Mouse (Mus musculus) cerebellum, adult 8-10 months (tissue): ENCODE data around the gene Cryab.

Experiments
- DNase-seq: peaks from one replicate; pipeline ENCODE4 v3.0.0; 2022

Gene Cryab

GRCm38 (mm10) chr9:50751323-50751722 is at the start of gene Cryab:
Cryab (plus strand) TSS chr9:50751325.
- DNase-seq: no peak

GRCm38 (mm10) chr9:50704907-50705306 is 46.2 kb upstream of the Cryab start:
- DNase-seq: no peak

- DNase-seq: no peak
Observed at GRCm38 (mm10) chr9:50709108-50709507, 42.0 kb upstream of the Cryab start.

GRCm38 (mm10) chr9:50711337-50711736 is 39.8 kb upstream of the Cryab start:
- DNase-seq: no peak

- no peak for DNase-seq
Observed at GRCm38 (mm10) chr9:50714188-50714587, 36.9 kb upstream of the Cryab start.

- DNase-seq: no peak
Observed at GRCm38 (mm10) chr9:50718878-50719277, 32.2 kb upstream of the Cryab start.

- no peak for DNase-seq
Observed at GRCm38 (mm10) chr9:50721061-50721460, 30.1 kb upstream of the Cryab start.

GRCm38 (mm10) chr9:50722451-50722911 is 28.6 kb upstream of the Cryab start:
- DNase-seq: peak; percentile 55

- DNase-seq: peak; percentile 87
Observed at GRCm38 (mm10) chr9:50723406-50723805, 27.7 kb upstream of the Cryab start.

- DNase-seq: no peak
Observed at GRCm38 (mm10) chr9:50724147-50724546, 27.0 kb upstream of the Cryab start.

- DNase-seq: no peak
Observed at GRCm38 (mm10) chr9:50724661-50725330, 26.3 kb upstream of the Cryab start.

GRCm38 (mm10) chr9:50725921-50726590 is 25.1 kb upstream of the Cryab start:
- DNase-seq: peak; percentile 50

GRCm38 (mm10) chr9:50727171-50727924 is 23.8 kb upstream of the Cryab start:
- DNase-seq: peak; percentile 64

GRCm38 (mm10) chr9:50727925-50728651 is 23.0 kb upstream of the Cryab start:
- DNase-seq: peak; percentile 78

- DNase-seq: no peak
Observed at GRCm38 (mm10) chr9:50729600-50729999, 21.5 kb upstream of the Cryab start.

- no peak for DNase-seq
Observed at GRCm38 (mm10) chr9:50732560-50732959, 18.6 kb upstream of the Cryab start.

GRCm38 (mm10) chr9:50734989-50735388 is 16.1 kb upstream of the Cryab start:
- peak; percentile 66 for DNase-seq

- DNase-seq: peak; percentile 82
Observed at GRCm38 (mm10) chr9:50738914-50739870, 11.9 kb upstream of the Cryab start, which contains the start of gene Dixdc1. Dixdc1 (minus strand) TSS chr9:50739517.

- no peak for DNase-seq
Observed at GRCm38 (mm10) chr9:50740867-50741784, 10.0 kb upstream of the Cryab start.

- no peak for DNase-seq
Observed at GRCm38 (mm10) chr9:50742261-50742660, 8.9 kb upstream of the Cryab start.

GRCm38 (mm10) chr9:50742744-50743143 is 8.4 kb upstream of the Cryab start:
- DNase-seq: no peak
